Mouse (Mus musculus): ENCODE data around the gene Mrgpra3.

Mrgpra3 gene

DNA sequence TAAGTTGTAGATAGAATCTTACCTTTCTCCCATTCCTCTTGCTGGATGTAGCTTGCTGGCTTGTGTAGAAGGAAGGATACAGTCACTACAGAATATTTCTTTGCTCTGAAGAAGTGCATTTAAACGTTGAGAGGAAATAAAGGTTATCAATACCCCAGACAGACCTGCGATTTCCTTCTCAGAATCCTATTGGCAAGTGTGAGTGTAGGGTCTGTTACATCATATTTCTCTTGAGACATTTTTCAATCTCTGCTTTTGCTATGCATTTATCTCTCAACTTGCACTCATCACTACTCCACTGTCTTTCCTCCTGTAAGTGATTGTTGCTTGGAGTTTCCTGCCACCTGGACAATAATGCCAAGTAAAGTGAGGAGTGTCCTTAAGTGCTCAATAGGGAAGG is at the start of gene Mrgpra3:
Gene Mrgpra3, minus strand, starts transcription at position 101 of the 400 bp plus-strand sequence.
- no peak for DNase-seq

Measured in cerebellum, adult 11 months (tissue).